Mouse (Mus musculus): ENCODE results near the gene Grhpr. TPM values are rescaled to one million over a fixed set of nuclear protein-coding genes. Genes with fewer than 3 reads are reported as not detected.

Grhpr gene
- total and polyA plus RNA-seq, 3 experiments, result 27.3 to 76.4 TPM; not detected in 1

DNA sequence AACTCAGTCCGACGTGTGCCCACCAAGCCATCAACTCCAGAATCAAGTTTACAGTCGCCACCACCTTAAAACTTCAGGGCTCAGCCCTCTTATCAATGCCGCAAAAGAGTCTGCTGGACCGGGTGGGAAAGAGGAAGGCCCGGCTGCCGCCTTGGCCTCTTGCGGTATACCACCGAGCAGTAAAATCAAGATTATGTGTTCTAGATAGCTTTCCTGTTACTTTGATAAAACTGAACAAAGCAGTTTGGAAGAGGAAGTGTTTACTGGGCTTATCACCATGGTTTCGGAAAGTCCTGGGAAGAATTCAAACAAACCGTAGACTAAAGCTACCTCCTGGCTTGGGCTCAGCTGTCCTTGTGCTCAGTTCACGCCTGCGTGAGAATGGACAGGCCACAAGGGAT, 31.8 kb downstream of the Grhpr start (continued):
- TF ChIP-seq ETS1 (IDR thresholded peaks at IDR 0.05; ENCODE audit: low read depth, low read length) (peak; percentile 91), ELF1 (IDR thresholded peaks at IDR 0.05; ENCODE audit: low read depth, low read length) (peak; percentile 52; the same call in 1 of the 2 replicates)

DNA sequence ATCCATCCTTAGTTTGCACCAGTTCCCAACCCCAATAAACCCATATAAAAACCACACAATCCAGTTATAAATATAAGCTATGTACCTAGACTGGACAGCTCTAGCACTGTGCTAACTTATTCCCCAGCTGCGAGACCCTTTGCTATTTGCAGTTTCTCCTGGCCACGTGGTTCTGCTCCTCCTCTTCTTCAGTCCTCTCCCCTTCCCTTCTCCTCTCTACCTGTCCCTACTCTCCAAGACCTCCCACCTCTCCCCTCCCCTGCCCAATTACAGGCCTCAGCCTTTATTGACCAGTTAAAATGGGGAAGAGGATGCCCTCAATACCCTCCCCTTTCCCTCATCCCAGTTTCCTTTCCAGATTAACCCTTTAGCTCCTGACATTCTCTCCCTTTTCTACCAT, 32.3 kb downstream of the Grhpr start:
- DNase-seq (ENCODE audit: low read depth, low spot score), result peak; percentile 64
- peak overlapping the region; percentile 66 for H3K9ac ChIP-seq (ENCODE audit: control insufficient read depth, low read depth, low read length, poor library complexity, severe bottlenecking)
- no peaks in the 10 kb centered on the region for H3K9me3 ChIP-seq (replicated peaks; ENCODE audit: insufficient read depth, low read length)
- no peaks in the 10 kb centered on the region for H3K27me3 ChIP-seq (ENCODE audit: control insufficient read depth in 1 of 2, insufficient read depth in 2 of 2, low read length in 2 of 2)
- peaks cover 0 to 21% of the 10 kb centered on the region in 2 experiments; a peak in 2 of 4 replicates for H3K36me3 ChIP-seq (ENCODE audit: control insufficient read depth in 1 of 2, insufficient read depth in 2 of 2, low read length in 2 of 2)
- H3K4me1 ChIP-seq (ENCODE audit: control insufficient read depth in 1 of 2, insufficient read depth in 2 of 2, low read length in 2 of 2), result peaks cover 4 to 20% of the 10 kb centered on the region in 2 experiments; a peak in 3 of 4 replicates
- H3K79me2 ChIP-seq (ENCODE audit: control insufficient read depth, insufficient read depth, low read length, poor library complexity), result peaks cover 17% of the 10 kb centered on the region
- TF ChIP-seq MXI1 (IDR thresholded peaks at IDR 0.05; ENCODE audit: low read depth, low read length), result peak; percentile 58
- TF ChIP-seq ZC3H11A (IDR thresholded peaks at IDR 0.05; ENCODE audit: low read depth, low read length), result no peak
- TF ChIP-seq MAFK (IDR thresholded peaks at IDR 0.05; ENCODE audit: borderline replicate concordance, low read depth, low read length), result no peak
- no peak for TF ChIP-seq MEF2A (IDR thresholded peaks at IDR 0.05; ENCODE audit: extremely low read depth, insufficient replicate concordance, low read depth, low read length, poor library complexity, severe bottlenecking)
- no peak for TF ChIP-seq NELFE (IDR thresholded peaks at IDR 0.05; ENCODE audit: low read depth, low read length)
- TF ChIP-seq ELF1 (IDR thresholded peaks at IDR 0.05; ENCODE audit: low read depth, low read length), result no peak
- TF ChIP-seq HCFC1 (IDR thresholded peaks at IDR 0.05; ENCODE audit: low read depth, low read length), result no peak
- no peak for TF ChIP-seq GATA1 (IDR thresholded peaks at IDR 0.05; ENCODE audit: low read depth, low read length)
- peak; percentile 76; the same call in 1 of the 2 replicates for TF ChIP-seq MYC (IDR thresholded peaks at IDR 0.05; ENCODE audit: low read depth, low read length)
- no peak for TF ChIP-seq GABPA (IDR thresholded peaks at IDR 0.05; ENCODE audit: low read depth, low read length)
- TF ChIP-seq TAL1 (IDR thresholded peaks at IDR 0.05; ENCODE audit: low read length), result no peak
- TF ChIP-seq UBTF (IDR thresholded peaks at IDR 0.05; ENCODE audit: borderline replicate concordance, insufficient read depth, low read depth, low read length), result no peak
- no peak for TF ChIP-seq ETS1 (IDR thresholded peaks at IDR 0.05; ENCODE audit: low read depth, low read length)
- TF ChIP-seq MAX (IDR thresholded peaks at IDR 0.05; ENCODE audit: low read length), result peak; percentile 78; the same call in 1 of the 2 replicates
- TF ChIP-seq USF1 (IDR thresholded peaks at IDR 0.05; ENCODE audit: low read depth, low read length), result peak; percentile 72
- no peak for TF ChIP-seq NRF1 (IDR thresholded peaks at IDR 0.05; ENCODE audit: insufficient read depth, low read depth, low read length, poor library complexity, severe bottlenecking)
- TF ChIP-seq CHD1 (IDR thresholded peaks at IDR 0.05; ENCODE audit: low read depth, low read length), result peak; percentile 60; the same call in 1 of the 2 replicates
- TF ChIP-seq POLR2A (IDR thresholded peaks at IDR 0.05; ENCODE audit: control insufficient read depth in 1 of 2, insufficient read depth in 1 of 2, low read depth in 1 of 2, low read length in 2 of 2, poor library complexity in 1 of 2), result no peak
- TF ChIP-seq SMC3 (IDR thresholded peaks at IDR 0.05; ENCODE audit: low read depth, low read length), result no peak
- TF ChIP-seq CHD2 (IDR thresholded peaks at IDR 0.05; ENCODE audit: low read length), result no peak
- peak overlapping the region; percentile 67 to 72 for H3K4me3 ChIP-seq (ENCODE audit: control insufficient read depth in 1 of 2, insufficient read depth in 1 of 2, low read depth in 2 of 2, low read length in 2 of 2)
- H3K27ac ChIP-seq (ENCODE audit: control insufficient read depth, low read depth, low read length), result peak overlapping the region; percentile 97

All from MEL (cell line).